Mouse (Mus musculus) liver, embryonic 18 days (tissue): ENCODE measurements around the gene Oprd1. TPM values are rescaled to one million over a fixed set of nuclear protein-coding genes. Genes with fewer than 3 reads are reported as not detected.

Source experiments
- polyA plus RNA-seq: library from polyadenylated mRNA; depleted of rRNA; stranded (reverse); fragments of >200 nt; gene quantifications from 2 replicates; pipeline ENCODE4 v1.2.3, GENCODE M21; 2012; rRNA removed

Gene Oprd1
- polyA plus RNA-seq = 0.01 and 0.02 TPM in 2 replicates

GRCm38 (mm10) chr4:132144080-132144841, at the start of gene Oprd1:
Oprd1 (minus strand) TSS chr4:132144486.

DNA sequence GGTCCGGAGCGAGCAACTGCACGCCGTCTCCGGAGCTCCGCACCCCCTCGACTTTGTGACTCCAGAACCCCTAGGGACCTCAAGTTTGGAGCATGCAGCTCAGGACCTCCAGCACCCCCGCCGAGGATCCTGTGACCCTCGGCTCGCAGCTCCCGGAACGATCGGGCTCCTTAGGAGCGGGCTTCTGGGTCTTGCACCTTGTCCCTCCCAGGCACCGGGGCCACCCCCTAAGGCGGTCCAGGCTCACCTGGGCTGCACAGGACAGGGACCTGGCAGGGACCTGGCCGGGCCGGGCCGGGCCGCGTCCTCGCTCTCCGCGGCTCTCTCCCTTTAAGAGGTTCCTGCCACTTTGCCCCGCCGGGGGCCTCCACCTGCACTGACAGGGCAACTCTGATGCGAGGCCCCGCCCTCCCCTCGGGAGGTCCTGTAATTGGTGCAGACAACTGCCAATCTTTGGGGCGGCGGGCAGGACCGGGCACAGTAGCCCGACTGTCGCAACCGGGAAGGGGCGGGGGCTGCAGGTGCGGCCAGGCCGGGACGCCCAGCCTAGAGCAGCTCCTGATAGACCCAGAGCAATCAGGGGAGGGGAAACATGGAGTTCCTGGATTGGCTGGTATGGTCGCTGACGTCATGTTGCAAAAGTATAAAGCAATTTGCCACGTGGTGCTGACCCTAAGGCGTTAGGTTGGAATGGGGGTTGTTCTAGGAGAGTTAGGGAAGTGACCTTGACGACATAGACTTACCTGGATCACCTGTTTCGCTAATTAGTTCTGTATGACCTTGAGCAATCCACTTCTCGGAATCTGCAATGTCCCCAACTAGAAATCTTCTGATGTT, 69.1 kb downstream of the Oprd1 start, which contains the start of gene Epb41:
Gene Epb41, minus strand, starts transcription at position 389 of the 837 bp plus-strand sequence.

GRCm38 (mm10) chr4:132074077-132074932, 70.0 kb downstream of the Oprd1 start, which contains the start of gene Gm10300:
Gm10300 (plus strand) TSS chr4:132074697.

Other genes starting within 250 kb of the Oprd1 start
- 0.74 and 0.93 TPM in 2 replicates for gene Tmem200b, start 222.7 kb downstream of the Oprd1 start, polyA plus RNA-seq
- gene Gm10300, start 69.8 kb downstream of the Oprd1 start, polyA plus RNA-seq = 0.07 TPM in 2 replicates
- 72.0 and 77.9 TPM in 2 replicates for gene Epb41, start 69.2 kb downstream of the Oprd1 start, polyA plus RNA-seq
- 7.1 and 7.3 TPM in 2 replicates for gene Ythdf2, start 67.8 kb upstream of the Oprd1 start, polyA plus RNA-seq
- 6.7 and 7.5 TPM in 2 replicates for gene Gmeb1, start 117.1 kb upstream of the Oprd1 start, polyA plus RNA-seq
- 12.4 and 15.0 TPM in 2 replicates for gene Taf12, start 129.9 kb upstream of the Oprd1 start, polyA plus RNA-seq
- 0.22 and 0.36 TPM in 2 replicates for gene Rab42, start 158.9 kb upstream of the Oprd1 start, polyA plus RNA-seq
- 7.2 and 7.3 TPM in 2 replicates for gene Trnau1ap, start 185.1 kb upstream of the Oprd1 start, polyA plus RNA-seq
- gene Rcc1, start 209.1 kb upstream of the Oprd1 start, polyA plus RNA-seq = 10.5 and 11.0 TPM in 2 replicates